In genomic region chr6:99130758-99131410, GRCm38 (mm10) we compare ENCODE assay signal across 10 mouse cellular contexts.
DNase-seq lines count a peak whose midpoint lies in the region; ATAC-seq and TF ChIP-seq lines count a peak whose summit lies in the region.
"Had no signal": no experiment of that assay in that cellular context is flagged by ENCODE, and none has a peak within 500 bp of the region (broad histone marks: within the 10 kb centered on the region; RNA-seq: fewer than 3 reads in every experiment).

No protein-coding gene starts in this region.

- dilution Hi-C loops in CH12.LX (cut with MboI; ENCODE audit: extremely low pct_ligation_motif_present, extremely low pct_unique_long_range_greater_than_20kb, low sequenced_read_pairs), result no loop called here

- peak; percentile 9 for DNase-seq in kidney, postnatal 0 days (ENCODE audit: low spot score)
- DNase-seq in kidney, adult 2 months, result no peak
- DNase-seq in CH12.LX (ENCODE audit: extremely low read depth) (peak; percentile 67), ZHBTc4 (ENCODE audit: low read depth, low spot score) (peak; percentile 16)
- no peak for DNase-seq in urinary bladder, postnatal 4 days (ENCODE audit: low spot score in 2 of 2)
- DNase-seq in adrenal gland, postnatal 10 days, result no peak
- DNase-seq: cerebellum, adult 9-11 months; right cerebral cortex, postnatal 25 days; thymus, postnatal 25 days had no signal

- TF ChIP-seq RAD21 in CH12.LX (IDR thresholded peaks at IDR 0.05; ENCODE audit: low read depth, low read length), result no peak; the same call in none of the 2 replicates

- no peak for TF ChIP-seq CTCF in kidney, postnatal 0 days (IDR thresholded peaks at IDR 0.05; ENCODE audit: low read depth)
- TF ChIP-seq CTCF in kidney, adult 2 months (conservative IDR thresholded peaks at IDR 0.05; ENCODE audit: insufficient read depth, insufficient read length, low read depth, low read length), result no peak
- no peak for TF ChIP-seq CTCF in CH12.LX (conservative IDR thresholded peaks at IDR 0.05 in 1 of 2, IDR thresholded peaks at IDR 0.05 in 1 of 2; ENCODE audit: low read depth in 2 of 2, low read length in 2 of 2)

- H3K4me2 ChIP-seq in kidney, postnatal 0 days (ENCODE audit: low read length), result no peak overlapping the region
- H3K4me2 ChIP-seq in CH12.LX (ENCODE audit: insufficient read depth, low read depth, poor library complexity, severe bottlenecking), result peak overlapping the region; percentile 97
- no peak overlapping the region for H3K4me2 ChIP-seq in limb, embryonic 15.5 days

- H3K4me3 ChIP-seq in kidney, postnatal 0 days (replicated peaks; ENCODE audit: low read depth, low read length), result no peak overlapping the region
- no peak overlapping the region for H3K4me3 ChIP-seq in kidney, adult 2 months (ENCODE audit: insufficient read depth, low read depth, low read length)
- peak overlapping the region in 1 of 3 experiments; percentile 10 for H3K4me3 ChIP-seq in CH12.LX (replicated peaks in 1 of 3; ENCODE audit: low read depth in 2 of 3, low read length in 2 of 3, poor library complexity in 1 of 3)
- no peak overlapping the region for H3K4me3 ChIP-seq in limb, embryonic 15.5 days

- TF ChIP-seq POLR2A in kidney, adult 2 months (IDR thresholded peaks at IDR 0.05; ENCODE audit: low read depth, low read length), result no peak
- TF ChIP-seq POLR2A in CH12.LX (IDR thresholded peaks at IDR 0.05; ENCODE audit: low read depth, low read length), result 0 out of 2 replicates have a peak, but pooled peaks have one; percentile 44

- H3K9me3 ChIP-seq in kidney, postnatal 0 days (replicated peaks; ENCODE audit: low read length), result no peaks in the 10 kb centered on the region
- peaks cover 11% of the 10 kb centered on the region for H3K9me3 ChIP-seq in CH12.LX (replicated peaks; ENCODE audit: low read length)
- H3K9me3 ChIP-seq in limb, embryonic 15.5 days, result no peaks in the 10 kb centered on the region

- WGBS in kidney, postnatal 0 days, result 66% methylated on average over 10 of the region's 10 CpGs
- 74% methylated on average over 10 of the region's 10 CpGs for WGBS in kidney, adult 2 months
- WGBS in limb, embryonic 15.5 days, result 57% methylated on average over 10 of the region's 10 CpGs

- in situ Hi-C loops in CH12.LX (cut with MboI; ENCODE audit: low pct_ligation_motif_present, low pct_unique_long_range_greater_than_20kb, low sequenced_read_pairs), result no loop called here

- H3K9ac ChIP-seq in kidney, postnatal 0 days (ENCODE audit: low read depth, low read length), result no peak overlapping the region
- peak overlapping the region; percentile 59 for H3K9ac ChIP-seq in CH12.LX (ENCODE audit: insufficient read depth, low read depth)
- no peak overlapping the region for H3K9ac ChIP-seq in limb, embryonic 15.5 days

- H3K4me1 ChIP-seq in kidney, postnatal 0 days (replicated peaks; ENCODE audit: insufficient read depth, low read length), result no peaks in the 10 kb centered on the region
- H3K4me1 ChIP-seq in kidney, adult 2 months (ENCODE audit: control insufficient read depth, insufficient read depth, low read length), result no peaks in the 10 kb centered on the region
- H3K4me1 ChIP-seq in CH12.LX (ENCODE audit: control insufficient read depth in 1 of 2, insufficient read depth in 2 of 2), result peaks cover 15 to 39% of the 10 kb centered on the region in 2 experiments
- H3K4me1 ChIP-seq in limb, embryonic 15.5 days, result peaks cover 24% of the 10 kb centered on the region

- TF ChIP-seq EP300 in CH12.LX (IDR thresholded peaks at IDR 0.05; ENCODE audit: low read length), result peak; percentile 50

- no peak overlapping the region for H3K27ac ChIP-seq in kidney, postnatal 0 days
- no peak overlapping the region for H3K27ac ChIP-seq in kidney, adult 2 months (ENCODE audit: insufficient read depth, low read depth, low read length)
- peak overlapping the region; percentile 84 for H3K27ac ChIP-seq in CH12.LX (ENCODE audit: insufficient read depth, low read depth)
- peak overlapping the region; percentile 68 for H3K27ac ChIP-seq in limb, embryonic 15.5 days

- H3K79me2 ChIP-seq in CH12.LX (replicated peaks; ENCODE audit: control insufficient read depth, extremely low read depth, insufficient read depth, poor library complexity, severe bottlenecking), result no peaks in the 10 kb centered on the region; the same call in 1 of the 2 replicates

- H3K27me3 ChIP-seq in kidney, postnatal 0 days (ENCODE audit: insufficient read depth, low read length), result no peaks in the 10 kb centered on the region
- H3K27me3 ChIP-seq in kidney, adult 2 months (replicated peaks; ENCODE audit: control insufficient read depth, insufficient read depth, low read length), result no peaks in the 10 kb centered on the region
- H3K27me3 ChIP-seq in CH12.LX (replicated peaks), result no peaks in the 10 kb centered on the region
- H3K27me3 ChIP-seq in limb, embryonic 15.5 days, result no peaks in the 10 kb centered on the region

- H3K36me3 ChIP-seq in kidney, postnatal 0 days (ENCODE audit: insufficient read depth, low read length), result no peaks in the 10 kb centered on the region
- H3K36me3 ChIP-seq in kidney, adult 2 months (ENCODE audit: control insufficient read depth, insufficient read depth, low read length), result no peaks in the 10 kb centered on the region
- H3K36me3 ChIP-seq in CH12.LX (replicated peaks in 1 of 2; ENCODE audit: control insufficient read depth in 1 of 2, insufficient read depth in 1 of 2, low read length in 1 of 2), result peaks cover 4 to 18% of the 10 kb centered on the region in 2 experiments
- H3K36me3 ChIP-seq in limb, embryonic 15.5 days, result no peaks in the 10 kb centered on the region

- ATAC-seq in kidney, postnatal 0 days (replicated peaks; ENCODE audit: low FRiP score, low read depth), result no peak
- no peak for ATAC-seq in limb, embryonic 15.5 days (ENCODE audit: insufficient number of reproducible peaks, low FRiP score, low TSS enrichment, low read depth)

TF ChIP-seq in CH12.LX, 34 proteins besides CTCF, POLR2A, EP300 and RAD21:
- TF ChIP-seq MYC (IDR thresholded peaks at IDR 0.05; ENCODE audit: low read depth, low read length) (peak; percentile 61; the same call in 1 of the 2 replicates), TBP (conservative IDR thresholded peaks at IDR 0.05; ENCODE audit: low read depth, low read length) (0 out of 2 replicates have a peak, but pooled peaks have one; percentile 30), MAZ (IDR thresholded peaks at IDR 0.05; ENCODE audit: low read depth, low read length) (peak; percentile 91), TCF12 (IDR thresholded peaks at IDR 0.05; ENCODE audit: low read depth, low read length) (peak; percentile 53; the same call in 1 of the 2 replicates), CHD2 (IDR thresholded peaks at IDR 0.05; ENCODE audit: low read length) (peak; percentile 54; the same call in 1 of the 2 replicates), HCFC1 (IDR thresholded peaks at IDR 0.05; ENCODE audit: low read depth, low read length) (peak; percentile 65), SIN3A (IDR thresholded peaks at IDR 0.05; ENCODE audit: low read length) (peak; percentile 86), CHD1 (IDR thresholded peaks at IDR 0.05; ENCODE audit: low read depth, low read length) (no peak), ELF1 (IDR thresholded peaks at IDR 0.05; ENCODE audit: low read depth, low read length) (peak; percentile 42; the same call in 1 of the 2 replicates), ZNF384 (IDR thresholded peaks at IDR 0.05; ENCODE audit: low read depth, low read length) (peak; percentile 25; the same call in 1 of the 2 replicates), ZMIZ1 (IDR thresholded peaks at IDR 0.05; ENCODE audit: low read depth, low read length) (no peak), USF2 (conservative IDR thresholded peaks at IDR 0.05; ENCODE audit: low read depth, low read length) (no peak), NELFE (IDR thresholded peaks at IDR 0.05; ENCODE audit: low read depth, low read length) (0 out of 2 replicates have a peak, but pooled peaks have one; percentile 26), JUN (IDR thresholded peaks at IDR 0.05; ENCODE audit: insufficient read depth, low read depth, low read length) (no peak), JUND (conservative IDR thresholded peaks at IDR 0.05; ENCODE audit: low read depth, low read length) (no peak; the same call in 1 of the 2 replicates), SMC3 (IDR thresholded peaks at IDR 0.05; ENCODE audit: low read depth, low read length) (peak; percentile 10; the same call in 1 of the 2 replicates), BHLHE40 (IDR thresholded peaks at IDR 0.05; ENCODE audit: low read depth, low read length) (peak; percentile 54), UBTF (IDR thresholded peaks at IDR 0.05; ENCODE audit: low read depth, low read length) (peak; percentile 85; the same call in 1 of the 2 replicates), MAFK (IDR thresholded peaks at IDR 0.05; ENCODE audit: insufficient replicate concordance, low read length) (0 out of 2 replicates have a peak, but pooled peaks have one; percentile 28), ZC3H11A (IDR thresholded peaks at IDR 0.05; ENCODE audit: low read depth, low read length) (no peak), GABPA (IDR thresholded peaks at IDR 0.05; ENCODE audit: insufficient replicate concordance, low read depth, low read length) (no peak), ETS1 (conservative IDR thresholded peaks at IDR 0.05; ENCODE audit: low read depth, low read length) (peak; percentile 69), USF1 (IDR thresholded peaks at IDR 0.05; ENCODE audit: low read depth, low read length) (no peak), MEF2A (IDR thresholded peaks at IDR 0.05; ENCODE audit: borderline replicate concordance, low read depth, low read length) (peak; percentile 71), NRF1 (IDR thresholded peaks at IDR 0.05; ENCODE audit: low read depth, low read length) (no peak), IRF4 (IDR thresholded peaks at IDR 0.05; ENCODE audit: low read depth, low read length) (peak; percentile 68), POLR2AphosphoS2 (IDR thresholded peaks at IDR 0.05; ENCODE audit: low read depth, low read length) (no peak), ZKSCAN1 (IDR thresholded peaks at IDR 0.05; ENCODE audit: borderline replicate concordance, low read depth, low read length) (no peak), RCOR1 (conservative IDR thresholded peaks at IDR 0.05; ENCODE audit: low read depth, low read length) (no peak), KAT2A (IDR thresholded peaks at IDR 0.05; ENCODE audit: insufficient replicate concordance, low read length) (0 out of 2 replicates have a peak, but pooled peaks have one; percentile 44), MXI1 (IDR thresholded peaks at IDR 0.05; ENCODE audit: low read depth, low read length) (peak; percentile 70), E2F4 (IDR thresholded peaks at IDR 0.05; ENCODE audit: insufficient replicate concordance, low read depth, low read length) (no peak), PAX5 (IDR thresholded peaks at IDR 0.05; ENCODE audit: low read length) (no peak), MAX (IDR thresholded peaks at IDR 0.05; ENCODE audit: low read length) (peak; percentile 12; the same call in 1 of the 2 replicates)
TF ChIP-seq in CH12.LX: peak in this region for 20.

Comparison
In these comparisons a context has a peak if more than half of its experiments do, and no peak if none do; other contexts are left out.
1. DNase-seq: peak in kidney, postnatal 0 days (single experiment), CH12.LX (single experiment) and ZHBTc4 (single experiment); none in kidney, adult 2 months (single experiment), urinary bladder, postnatal 4 days (0 of 2) and adrenal gland, postnatal 10 days (single experiment).
2. H3K27ac ChIP-seq: peak in CH12.LX (single experiment) and limb, embryonic 15.5 days (single experiment); none in kidney, postnatal 0 days (single experiment) and kidney, adult 2 months (single experiment).